Mouse (Mus musculus): ENCODE results near the gene Ankrd17.
A peak's percentile ranks its signal among the peaks of the same experiment; 100 is the strongest.

The Ankrd17 gene

GRCm38 (mm10) chr5:90217791-90218190 lies 148.6 kb downstream of the Ankrd17 start:
- no peak for DNase-seq (ENCODE audit: low spot score)

GRCm38 (mm10) chr5:90217226-90217625 lies 149.2 kb downstream of the Ankrd17 start:
- no peak for DNase-seq (ENCODE audit: low spot score)

GRCm38 (mm10) chr5:90213356-90213755 lies 153.0 kb downstream of the Ankrd17 start:
- no peak for DNase-seq (ENCODE audit: low spot score)

GRCm38 (mm10) chr5:90203168-90203567 lies 163.2 kb downstream of the Ankrd17 start:
- DNase-seq (ENCODE audit: low spot score): peak; percentile 47

- DNase-seq (ENCODE audit: low spot score): no peak
Measured at GRCm38 (mm10) chr5:90202447-90203117, 163.8 kb downstream of the Ankrd17 start.

GRCm38 (mm10) chr5:90199922-90200632 lies 166.3 kb downstream of the Ankrd17 start:
- no peak for DNase-seq (ENCODE audit: low spot score)

GRCm38 (mm10) chr5:90194831-90195230 lies 171.5 kb downstream of the Ankrd17 start:
- DNase-seq (ENCODE audit: low spot score): no peak

GRCm38 (mm10) chr5:90182782-90183181 lies 183.6 kb downstream of the Ankrd17 start:
- DNase-seq (ENCODE audit: low spot score): no peak

- no peak for DNase-seq (ENCODE audit: low spot score)
Measured at GRCm38 (mm10) chr5:90179094-90179493, 187.3 kb downstream of the Ankrd17 start.

GRCm38 (mm10) chr5:90178116-90178515 lies 188.3 kb downstream of the Ankrd17 start:
- DNase-seq (ENCODE audit: low spot score): no peak

All from T-cell, adult 2 months (primary cell).